Mouse (Mus musculus): ENCODE measurements around the gene Cyp1a1.

The Cyp1a1 gene

GRCm38 (mm10) chr9:57687751-57688150 lies at the start of gene Cyp1a1:
Gene Cyp1a1 (plus strand): TSS chr9:57687928.
- in situ Hi-C loops (cut with MboI, MseI) = no loop called here

GRCm38 (mm10) chr9:57638651-57639459 lies 48.9 kb upstream of the Cyp1a1 start:
- in situ Hi-C loops (cut with MboI, MseI) = no loop called here

- in situ Hi-C loops (cut with MboI, MseI) = loop anchor here (5.0 to 10.0 kb wide), 2 partner anchors 102 to 1835 kb away; partner anchors contain the start of gene Fam219b (in 1 of the 2)
These were observed 47.9 kb upstream of the Cyp1a1 start for GRCm38 (mm10) chr9:57639661-57640328.

GRCm38 (mm10) chr9:57640384-57640783 lies 47.3 kb upstream of the Cyp1a1 start:
- in situ Hi-C loops (cut with MboI, MseI) = loop anchor here (5.0 to 10.0 kb wide), 2 partner anchors 103 to 1834 kb away; partner anchors contain the start of gene Fam219b (in 1 of the 2)

- in situ Hi-C loops (cut with MboI, MseI) = loop anchor here (5.0 to 10.0 kb wide), 2 partner anchors 104 to 1834 kb away; partner anchors contain the start of gene Fam219b (in 1 of the 2)
These were observed 46.7 kb upstream of the Cyp1a1 start for GRCm38 (mm10) chr9:57641022-57641421.

- in situ Hi-C loops (cut with MboI, MseI) = loop anchor here (5.0 to 10.0 kb wide), 2 partner anchors 105 to 1833 kb away; partner anchors contain the start of gene Fam219b (in 1 of the 2)
These were observed 45.8 kb upstream of the Cyp1a1 start for GRCm38 (mm10) chr9:57641775-57642550.

- in situ Hi-C loops (cut with MboI, MseI) = loop anchor here (5.0 to 10.0 kb wide), 2 partner anchors 106 to 1831 kb away; partner anchors contain the start of gene Fam219b (in 1 of the 2)
These were observed 44.4 kb upstream of the Cyp1a1 start for GRCm38 (mm10) chr9:57643169-57643855.

- in situ Hi-C loops (cut with MboI, MseI) = loop anchor here (5.0 to 10.0 kb wide), 2 partner anchors 107 to 1831 kb away; partner anchors contain the start of gene Fam219b (in 1 of the 2)
These were observed 43.9 kb upstream of the Cyp1a1 start for GRCm38 (mm10) chr9:57643856-57644180.

GRCm38 (mm10) chr9:57644442-57644943 lies 43.2 kb upstream of the Cyp1a1 start:
- in situ Hi-C loops (cut with MboI, MseI) = loop anchor here (5.0 to 10.0 kb wide), 2 partner anchors 107 to 1830 kb away; partner anchors contain the start of gene Fam219b (in 1 of the 2)

- in situ Hi-C loops (cut with MboI, MseI) = loop anchor here (5.0 to 10.0 kb wide), 2 partner anchors 108 to 1830 kb away; partner anchors contain the start of gene Fam219b (in 1 of the 2)
These were observed 42.5 kb upstream of the Cyp1a1 start for GRCm38 (mm10) chr9:57644944-57645893.

GRCm38 (mm10) chr9:57646551-57647103 lies 41.1 kb upstream of the Cyp1a1 start:
- in situ Hi-C loops (cut with MboI, MseI) = loop anchor here in 1 of 2 experiments (10.0 kb wide), 1 partner anchor 1828 kb away; no protein-coding TSS in a partner anchor

- in situ Hi-C loops (cut with MboI, MseI) = loop anchor here in 1 of 2 experiments (10.0 kb wide), 1 partner anchor 1827 kb away; no protein-coding TSS in a partner anchor
These were observed 40.2 kb upstream of the Cyp1a1 start for GRCm38 (mm10) chr9:57647286-57648108.

GRCm38 (mm10) chr9:57650130-57650785 lies 37.5 kb upstream of the Cyp1a1 start:
- in situ Hi-C loops (cut with MboI, MseI) = loop anchor here in 1 of 2 experiments (5.0 kb wide), 1 partner anchor 98 kb away; the partner anchor contains the start of gene Mpi

- in situ Hi-C loops (cut with MboI, MseI) = loop anchor here in 1 of 2 experiments (5.0 kb wide), 1 partner anchor 99 kb away; the partner anchor contains the start of gene Mpi
These were observed 36.9 kb upstream of the Cyp1a1 start for GRCm38 (mm10) chr9:57650786-57651311.

GRCm38 (mm10) chr9:57652351-57652750 lies 35.4 kb upstream of the Cyp1a1 start:
- in situ Hi-C loops (cut with MboI, MseI) = loop anchor here in 1 of 2 experiments (5.0 kb wide), 1 partner anchor 100 kb away; the partner anchor contains the start of gene Mpi

GRCm38 (mm10) chr9:57652855-57653254 lies 34.9 kb upstream of the Cyp1a1 start:
- in situ Hi-C loops (cut with MboI, MseI) = loop anchor here in 1 of 2 experiments (5.0 kb wide), 1 partner anchor 101 kb away; the partner anchor contains the start of gene Mpi
